Mouse (Mus musculus) left cerebral cortex, postnatal 36 days (tissue): ENCODE data around the gene Armc6. TPM values are rescaled to one million over a fixed set of nuclear protein-coding genes. Genes with fewer than 3 reads are reported as not detected.

Experiments used
- total RNA-seq, 2 experiments: library from RNA; stranded (reverse); gene quantifications; 2 replicates each; pipeline ENCODE4 v1.2.3; 2021

The Armc6 gene
- total RNA-seq, 2 experiments from 2014 or later = 37.4 to 42.2 TPM

Other genes with a start within 250 kb of the Armc6 start
- 10 to 100 TPM; 27.3 to 27.6 TPM for gene Gatad2a, start 238.1 kb downstream of the Armc6 start, total RNA-seq
- gene Mau2, start 191.7 kb downstream of the Armc6 start, total RNA-seq = 10 to 100 TPM; 71.3 to 78.7 TPM
- gene Sugp1, start 191.7 kb downstream of the Armc6 start, total RNA-seq = 10 to 100 TPM; 48.5 to 53.4 TPM
- 1 to 10 TPM; 1.5 TPM for gene Tm6sf2, start 161.5 kb downstream of the Armc6 start, total RNA-seq
- gene Hapln4, start 151.0 kb downstream of the Armc6 start, total RNA-seq = 10 to 100 TPM; 78.4 to 95.6 TPM
- gene Ncan, start 113.6 kb downstream of the Armc6 start, total RNA-seq = 100 to 1,000 TPM; 192 to 201 TPM
- gene Nr2c2ap, start 103.1 kb downstream of the Armc6 start, total RNA-seq = 10 to 100 TPM; 18.5 to 27.4 TPM
- gene Rfxank, start 95.3 kb downstream of the Armc6 start, total RNA-seq = 10 to 100 TPM; 12.7 to 16.7 TPM
- 10 to 100 TPM; 47.9 to 50.5 TPM for gene Borcs8, start 95.0 kb downstream of the Armc6 start, total RNA-seq
- gene Mef2b, start 94.8 kb downstream of the Armc6 start, total RNA-seq = under 1 TPM; 0.61 to 0.64 TPM
- gene Tmem161a, start 62.1 kb downstream of the Armc6 start, total RNA-seq = 10 to 100 TPM; 42.9 to 60.1 TPM
- 10 to 100 TPM; 29.7 to 45.9 TPM for gene Slc25a42, start 22.2 kb downstream of the Armc6 start, total RNA-seq
- gene Sugp2, start 240 bp downstream of the Armc6 start, total RNA-seq = 100 to 1,000 TPM; 105 to 126 TPM
- 1 to 10 TPM; 9.1 to 9.6 TPM for gene Homer3, start 48.4 kb upstream of the Armc6 start, total RNA-seq
- gene Ddx49, start 68.0 kb upstream of the Armc6 start, total RNA-seq = 10 to 100 TPM; 47.8 to 49.8 TPM
- gene Cope, start 68.1 kb upstream of the Armc6 start, total RNA-seq = 100 to 1,000 TPM; 124 to 139 TPM
- 100 to 1,000 TPM; 101 to 104 TPM for gene Cers1, start 81.3 kb upstream of the Armc6 start, total RNA-seq
- 10 to 100 TPM; 15.3 to 23.7 TPM for gene Gdf1, start 95.4 kb upstream of the Armc6 start, total RNA-seq
- 10 to 100 TPM; 59.2 to 66.3 TPM for gene Upf1, start 118.8 kb upstream of the Armc6 start, total RNA-seq
- gene Comp, start 139.1 kb upstream of the Armc6 start, total RNA-seq = under 1 TPM; 0.25 to 0.88 TPM
- 100 to 1,000 TPM; 116 to 140 TPM for gene Crtc1, start 205.1 kb upstream of the Armc6 start, total RNA-seq
- gene Klhl26, start 242.5 kb upstream of the Armc6 start, total RNA-seq = 10 to 100 TPM; 43.6 to 44.6 TPM